Mouse (Mus musculus): ENCODE results near the gene Sh3rf1. TPM values are rescaled to one million over a fixed set of nuclear protein-coding genes. Genes with fewer than 3 reads are reported as not detected.

Gene Sh3rf1
- polyA plus RNA-seq, 1 experiment = 5.5 TPM

- Histone ChIP-seq H3K4me3 (replicated peaks; ENCODE audit: insufficient read depth, low read depth, low read length) (no peak overlapping the region), H3K4me1 (ENCODE audit: control insufficient read depth, insufficient read depth, low read length) (no peaks in the 10 kb centered on the region), H3K27ac (ENCODE audit: insufficient read depth, low read length) (no peak overlapping the region), H3K27me3 (ENCODE audit: control insufficient read depth, insufficient read depth, low read length) (no peaks in the 10 kb centered on the region)
- TF ChIP-seq CTCF (IDR thresholded peaks at IDR 0.05; ENCODE audit: borderline replicate concordance, insufficient read depth, low read depth, low read length) (no peak), POLR2A (IDR thresholded peaks at IDR 0.05; ENCODE audit: borderline replicate concordance, insufficient read depth, low read length) (no peak)
- DNase-seq = no peak
- 93% methylated on average over 7 of the region's 7 CpGs for WGBS
These were observed 151.5 kb downstream of the Sh3rf1 start for GRCm38 (mm10) chr8:61375205-61375604.

GRCm38 (mm10) chr8:61378847-61379698, 155.4 kb downstream of the Sh3rf1 start:
- no peaks in the 10 kb centered on the region for H3K4me1 ChIP-seq (ENCODE audit: control insufficient read depth, insufficient read depth, low read length)
- H3K27ac ChIP-seq (ENCODE audit: insufficient read depth, low read length) = no peak overlapping the region
- no peak for TF ChIP-seq CTCF (IDR thresholded peaks at IDR 0.05; ENCODE audit: borderline replicate concordance, insufficient read depth, low read depth, low read length)
- no peak for TF ChIP-seq POLR2A (IDR thresholded peaks at IDR 0.05; ENCODE audit: borderline replicate concordance, insufficient read depth, low read length)
- no peak overlapping the region for H3K4me3 ChIP-seq (replicated peaks; ENCODE audit: insufficient read depth, low read depth, low read length)
- WGBS = 69% methylated on average over 11 of the region's 11 CpGs
- no peak for DNase-seq
- H3K27me3 ChIP-seq (ENCODE audit: control insufficient read depth, insufficient read depth, low read length) = no peaks in the 10 kb centered on the region

GRCm38 (mm10) chr8:61384536-61384935, 160.9 kb downstream of the Sh3rf1 start:
- TF ChIP-seq POLR2A (IDR thresholded peaks at IDR 0.05; ENCODE audit: borderline replicate concordance, insufficient read depth, low read length) (no peak), CTCF (IDR thresholded peaks at IDR 0.05; ENCODE audit: borderline replicate concordance, insufficient read depth, low read depth, low read length) (no peak)
- H3K4me1 ChIP-seq (ENCODE audit: control insufficient read depth, insufficient read depth, low read length) = 0 out of 2 replicates have a peak, but pooled peaks cover 5% of the 10 kb centered on the region
- 84% methylated on average over 9 of the region's 9 CpGs for WGBS
- no peak overlapping the region for H3K27ac ChIP-seq (ENCODE audit: insufficient read depth, low read length)
- no peaks in the 10 kb centered on the region for H3K27me3 ChIP-seq (ENCODE audit: control insufficient read depth, insufficient read depth, low read length)
- no peak for DNase-seq
- no peak overlapping the region for H3K4me3 ChIP-seq (replicated peaks; ENCODE audit: insufficient read depth, low read depth, low read length)

- TF ChIP-seq POLR2A (IDR thresholded peaks at IDR 0.05; ENCODE audit: borderline replicate concordance, insufficient read depth, low read length) = no peak
- Histone ChIP-seq H3K4me1 (ENCODE audit: control insufficient read depth, insufficient read depth, low read length) (0 out of 2 replicates have a peak, but pooled peaks cover 5% of the 10 kb centered on the region), H3K27ac (ENCODE audit: insufficient read depth, low read length) (no peak overlapping the region), H3K27me3 (ENCODE audit: control insufficient read depth, insufficient read depth, low read length) (no peaks in the 10 kb centered on the region), H3K4me3 (replicated peaks; ENCODE audit: insufficient read depth, low read depth, low read length) (no peak overlapping the region)
- DNase-seq = no peak
- 67% methylated on average over 11 of the region's 11 CpGs for WGBS
These were observed 162.0 kb downstream of the Sh3rf1 start for GRCm38 (mm10) chr8:61385502-61386191.

GRCm38 (mm10) chr8:61386645-61387044, 163.0 kb downstream of the Sh3rf1 start:
- 0 out of 2 replicates have a peak, but pooled peaks cover 5% of the 10 kb centered on the region for H3K4me1 ChIP-seq (ENCODE audit: control insufficient read depth, insufficient read depth, low read length)
- H3K4me3 ChIP-seq (replicated peaks; ENCODE audit: insufficient read depth, low read depth, low read length) = no peak overlapping the region
- H3K27ac ChIP-seq (ENCODE audit: insufficient read depth, low read length) = no peak overlapping the region
- WGBS = 10% methylated on average over 7 of the region's 7 CpGs
- H3K27me3 ChIP-seq (ENCODE audit: control insufficient read depth, insufficient read depth, low read length) = no peaks in the 10 kb centered on the region
- DNase-seq = peak; percentile 18 to 36
- TF ChIP-seq POLR2A (IDR thresholded peaks at IDR 0.05; ENCODE audit: borderline replicate concordance, insufficient read depth, low read length) (no peak), CTCF (IDR thresholded peaks at IDR 0.05; ENCODE audit: borderline replicate concordance, insufficient read depth, low read depth, low read length) (no peak)

GRCm38 (mm10) chr8:61387501-61387963, 163.9 kb downstream of the Sh3rf1 start:
- H3K27me3 ChIP-seq (ENCODE audit: control insufficient read depth, insufficient read depth, low read length) = no peaks in the 10 kb centered on the region
- H3K27ac ChIP-seq (ENCODE audit: insufficient read depth, low read length) = no peak overlapping the region
- DNase-seq = no peak
- H3K4me1 ChIP-seq (ENCODE audit: control insufficient read depth, insufficient read depth, low read length) = 0 out of 2 replicates have a peak, but pooled peaks cover 5% of the 10 kb centered on the region
- WGBS = 21% methylated on average over 6 of the region's 6 CpGs
- TF ChIP-seq POLR2A (IDR thresholded peaks at IDR 0.05; ENCODE audit: borderline replicate concordance, insufficient read depth, low read length) (no peak), CTCF (IDR thresholded peaks at IDR 0.05; ENCODE audit: borderline replicate concordance, insufficient read depth, low read depth, low read length) (no peak)
- no peak overlapping the region for H3K4me3 ChIP-seq (replicated peaks; ENCODE audit: insufficient read depth, low read depth, low read length)

- 51% methylated on average over 9 of the region's 9 CpGs for WGBS
- TF ChIP-seq POLR2A (IDR thresholded peaks at IDR 0.05; ENCODE audit: borderline replicate concordance, insufficient read depth, low read length) = no peak
- TF ChIP-seq CTCF (IDR thresholded peaks at IDR 0.05; ENCODE audit: borderline replicate concordance, insufficient read depth, low read depth, low read length) = no peak
These were observed 164.7 kb downstream of the Sh3rf1 start for GRCm38 (mm10) chr8:61388341-61388740.

More at GRCm38 (mm10) chr8:61388341-61388740, 164.7 kb downstream of the Sh3rf1 start:
- H3K4me3 ChIP-seq (replicated peaks; ENCODE audit: insufficient read depth, low read depth, low read length) = no peak overlapping the region
- no peak overlapping the region for H3K27ac ChIP-seq (ENCODE audit: insufficient read depth, low read length)
- no peak for DNase-seq
- no peaks in the 10 kb centered on the region for H3K27me3 ChIP-seq (ENCODE audit: control insufficient read depth, insufficient read depth, low read length)
- 0 out of 2 replicates have a peak, but pooled peaks cover 5% of the 10 kb centered on the region for H3K4me1 ChIP-seq (ENCODE audit: control insufficient read depth, insufficient read depth, low read length)
